Mouse (Mus musculus): ENCODE measurements around the gene Meltf. TPM values are rescaled to one million over a fixed set of nuclear protein-coding genes. Genes with fewer than 3 reads are reported as not detected.

Meltf gene
- 0.04 and 0.07 TPM in 2 replicates for polyA plus RNA-seq (2012; ENCODE audit: low replicate concordance)

GRCm38 (mm10) chr16:31878573-31879257 lies at the start of gene Meltf:
Gene Meltf (plus strand): TSS chr16:31878810.

GRCm38 (mm10) chr16:31933751-31934549 lies 55.3 kb downstream of the Meltf start, which contains the start of gene Pigz:
Gene Pigz (plus strand): TSS chr16:31933851.

GRCm38 (mm10) chr16:31948345-31948774 lies 69.8 kb downstream of the Meltf start, which contains the start of the genes 0610012G03Rik and Ncbp2:
Gene 0610012G03Rik (minus strand): TSS chr16:31948494.
Gene Ncbp2 (plus strand): TSS chr16:31948513.

Other genes starting within 250 kb of the Meltf start
- gene Dlg1, start 215.4 kb upstream of the Meltf start, polyA plus RNA-seq (2012; ENCODE audit: low replicate concordance) = 9.3 and 15.9 TPM in 2 replicates
- 0.84 and 2.6 TPM in 2 replicates for gene Pigz, start 55.0 kb downstream of the Meltf start, polyA plus RNA-seq (2012; ENCODE audit: low replicate concordance)
- gene 0610012G03Rik, start 69.7 kb downstream of the Meltf start, polyA plus RNA-seq (2012; ENCODE audit: low replicate concordance) = 37.0 and 78.6 TPM in 2 replicates
- 27.5 and 34.0 TPM in 2 replicates for gene Ncbp2, start 69.7 kb downstream of the Meltf start, polyA plus RNA-seq (2012; ENCODE audit: low replicate concordance)
- 3.4 and 3.7 TPM in 2 replicates for gene Senp5, start 124.5 kb downstream of the Meltf start, polyA plus RNA-seq (2012; ENCODE audit: low replicate concordance)
- 40.5 and 94.6 TPM in 2 replicates for gene Pak2, start 200.5 kb downstream of the Meltf start, polyA plus RNA-seq (2012; ENCODE audit: low replicate concordance)
- gene Pigx, start 220.9 kb downstream of the Meltf start, polyA plus RNA-seq (2012; ENCODE audit: low replicate concordance) = 33.5 and 70.6 TPM in 2 replicates
- 4.6 and 10.7 TPM in 2 replicates for gene Cep19, start 221.0 kb downstream of the Meltf start, polyA plus RNA-seq (2012; ENCODE audit: low replicate concordance)